Mouse (Mus musculus) limb, embryonic 14.5 days (tissue): ENCODE data around the gene Atg4a-ps. TPM values are rescaled to one million over a fixed set of nuclear protein-coding genes. Genes with fewer than 3 reads are reported as not detected.

ENCODE experiments used
- ATAC-seq: fragments of 200-750 bp; cut with Nextera tagmentation; 2 replicates; pipeline ENCODE4 v1.8.0; 2017; ENCODE audit warnings: low read depth, moderate number of reproducible peaks, moderate TSS enrichment; ENCODE audit not compliant: low FRiP score
- DNase-seq: peaks from one replicate; pipeline ENCODE4 v3.0.0-alpha.2; 2015; ENCODE audit warnings: low spot score
- H3K27ac ChIP-seq: fragments of 300-500 bp; sonication (generic); replicated peaks from 2 replicates; pipeline ENCODE4 v1.5.1; 2014; ENCODE audit warnings: low read depth, mild to moderate bottlenecking, low read length, moderate library complexity, mixed read lengths
- H3K27me3 ChIP-seq: fragments of 300-500 bp; sonication (generic); 2 replicates; pipeline ENCODE4 v1.6.1; 2014; ENCODE audit warnings: low read length, mixed read lengths; ENCODE audit not compliant: control insufficient read depth, insufficient read depth
- H3K36me3 ChIP-seq: fragments of 300-500 bp; sonication (generic); 2 replicates; pipeline ENCODE4 v1.6.1; 2014; ENCODE audit warnings: mild to moderate bottlenecking, low read length, moderate library complexity, mixed read lengths; ENCODE audit not compliant: control insufficient read depth, insufficient read depth
- H3K4me1 ChIP-seq: fragments of 300-500 bp; sonication (generic); 2 replicates; pipeline ENCODE4 v1.6.1; 2014; ENCODE audit warnings: antibody characterized with exemption, low read length, mixed read lengths; ENCODE audit not compliant: control insufficient read depth, insufficient read depth
- H3K4me2 ChIP-seq: fragments of 300-500 bp; sonication (generic); replicated peaks from 2 replicates; pipeline ENCODE4 v1.6.1; 2014; ENCODE audit warnings: low read depth, mild to moderate bottlenecking, low read length, moderate library complexity; ENCODE audit not compliant: severe bottlenecking
- H3K4me3 ChIP-seq: fragments of 300-500 bp; sonication (generic); replicated peaks from 2 replicates; pipeline ENCODE4 v1.5.1; 2014; ENCODE audit warnings: low read length
- H3K9ac ChIP-seq: fragments of 300-500 bp; sonication (generic); 2 replicates; pipeline ENCODE4 v1.6.1; 2014; ENCODE audit warnings: mild to moderate bottlenecking, low read depth, low read length, moderate library complexity; ENCODE audit not compliant: severe bottlenecking
- H3K9me3 ChIP-seq: fragments of 300-500 bp; sonication (generic); 2 replicates; pipeline ENCODE4 v1.6.1; 2016; ENCODE audit warnings: low read length; ENCODE audit not compliant: control insufficient read depth
- POLR2A ChIP-seq: fragments of 200-500 bp; IDR thresholded peaks from 2 replicates; pipeline ENCODE4 v1.8.0; 2012; ENCODE audit warnings: inconsistent platforms, mild to moderate bottlenecking, moderate library complexity, borderline replicate concordance; ENCODE audit not compliant: insufficient read depth, insufficient read length; ENCODE audit errors: extremely low read depth
- WGBS: fragments of 180-500 bp; shearing (Covaris S2); extraction: QIAGEN DNeasy Blood & Tissue Kit; methylation state at CpG from one replicate; pipeline ENCODE4 v1.1.7; 2014; 5-methylcytosine and 5-hydroxymethylcytosine counted together
- polyA plus RNA-seq, 2 experiments: library from polyadenylated mRNA; depleted of rRNA in 1 of 2; stranded (reverse) in 1 of 2; unstranded in 1 of 2; fragments of >200 nt; fragmentation: Nextera tagmentation in 1 of 2; extraction: Ambion mirVana in 1 of 2; gene quantifications; 2 replicates each; pipeline versions ENCODE4 v1.2.1 to v1.2.3; 2012 to 2014

The Atg4a-ps gene
- polyA plus RNA-seq, 2 experiments: 0.11 to 0.36 TPM

- H3K27ac ChIP-seq: no peak overlapping the region
- TF ChIP-seq POLR2A: no peak
- H3K9ac ChIP-seq: peak overlapping the region; percentile 21; the same call in 1 of the 2 replicates
- ATAC-seq (no peak), DNase-seq (no peak)
- H3K4me1 ChIP-seq: peaks cover 7% of the 10 kb centered on the region; the same call in 1 of the 2 replicates
- no peak overlapping the region for H3K4me3 ChIP-seq
- 2% methylated on average over 21 of the region's 21 CpGs for WGBS
- no peaks in the 10 kb centered on the region for H3K27me3 ChIP-seq
- no peaks in the 10 kb centered on the region for H3K36me3 ChIP-seq
- H3K4me2 ChIP-seq: peak overlapping the region; percentile 20; the same call in 1 of the 2 replicates
- H3K9me3 ChIP-seq: no peaks in the 10 kb centered on the region
These were observed 37.5 kb upstream of the Atg4a-ps start for GRCm38 (mm10) chr3:103683234-103683965.

- H3K36me3 ChIP-seq: no peaks in the 10 kb centered on the region
- no peak overlapping the region for H3K27ac ChIP-seq
- WGBS: 55% methylated on average over 4 of the region's 4 CpGs
- peaks cover 7% of the 10 kb centered on the region; the same call in 1 of the 2 replicates for H3K4me1 ChIP-seq
- H3K4me2 ChIP-seq: no peak overlapping the region
- no peak for TF ChIP-seq POLR2A
- no peaks in the 10 kb centered on the region for H3K27me3 ChIP-seq
- H3K4me3 ChIP-seq: no peak overlapping the region
- DNase-seq: no peak
- ATAC-seq: no peak
- H3K9me3 ChIP-seq: no peaks in the 10 kb centered on the region
- H3K9ac ChIP-seq: no peak overlapping the region
These were observed 36.6 kb upstream of the Atg4a-ps start for GRCm38 (mm10) chr3:103682473-103682872.

- ATAC-seq (no peak), DNase-seq (no peak)
- H3K4me2 ChIP-seq: no peak overlapping the region
- TF ChIP-seq POLR2A: no peak
- H3K9ac ChIP-seq: no peak overlapping the region
- H3K27ac ChIP-seq: no peak overlapping the region
- no peaks in the 10 kb centered on the region for H3K36me3 ChIP-seq
- H3K4me3 ChIP-seq: no peak overlapping the region
- peaks cover 7% of the 10 kb centered on the region; the same call in 1 of the 2 replicates for H3K4me1 ChIP-seq
- 52% methylated on average over 6 of the region's 6 CpGs for WGBS
- no peaks in the 10 kb centered on the region for H3K9me3 ChIP-seq
- no peaks in the 10 kb centered on the region for H3K27me3 ChIP-seq
These were observed 32.9 kb upstream of the Atg4a-ps start for GRCm38 (mm10) chr3:103678811-103679210.

- no peak for TF ChIP-seq POLR2A
- H3K4me1 ChIP-seq: no peaks in the 10 kb centered on the region
- no peak for DNase-seq
- H3K4me2 ChIP-seq: no peak overlapping the region
- ATAC-seq: no peak
- no peaks in the 10 kb centered on the region for H3K27me3 ChIP-seq
- 62% methylated on average over 7 of the region's 7 CpGs for WGBS
- no peaks in the 10 kb centered on the region for H3K36me3 ChIP-seq
- no peak overlapping the region for H3K4me3 ChIP-seq
- H3K27ac ChIP-seq: no peak overlapping the region
- no peaks in the 10 kb centered on the region for H3K9me3 ChIP-seq
- no peak overlapping the region for H3K9ac ChIP-seq
These were observed 26.8 kb upstream of the Atg4a-ps start for GRCm38 (mm10) chr3:103672716-103673115.

GRCm38 (mm10) chr3:103672113-103672512, 26.2 kb upstream of the Atg4a-ps start:
- Histone ChIP-seq H3K36me3 (no peaks in the 10 kb centered on the region), H3K27ac (no peak overlapping the region), H3K9ac (no peak overlapping the region), H3K4me1 (no peaks in the 10 kb centered on the region), H3K9me3 (no peaks in the 10 kb centered on the region), H3K27me3 (no peaks in the 10 kb centered on the region), H3K4me2 (no peak overlapping the region), H3K4me3 (no peak overlapping the region)
- WGBS: 54% methylated on average over 4 of the region's 4 CpGs
- no peak for DNase-seq
- TF ChIP-seq POLR2A: no peak
- ATAC-seq: no peak
